9 mouse cellular contexts compared by ENCODE assay signal in genomic region chr7:45127700-45128224, GRCm38 (mm10). TPM values are rescaled to one million over a fixed set of nuclear protein-coding genes. Genes with fewer than 3 reads are reported as not detected.
DNase-seq lines count a peak whose midpoint lies in the region; ATAC-seq and TF ChIP-seq lines count a peak whose summit lies in the region.
"Had no signal": no experiment of that assay in that cellular context is flagged by ENCODE, and none has a peak within 500 bp of the region (broad histone marks: within the 10 kb centered on the region; RNA-seq: fewer than 3 reads in every experiment).

No protein-coding gene starts in this region.

- H3K27me3 ChIP-seq in heart, embryonic 10.5 days (ENCODE audit: insufficient read depth, poor library complexity, severe bottlenecking): peaks cover 6% of the 10 kb centered on the region; the same call in 1 of the 2 replicates
- no peaks in the 10 kb centered on the region for H3K27me3 ChIP-seq in liver, embryonic 11.5 days (replicated peaks; ENCODE audit: control insufficient read depth, insufficient read depth, low read length)

- intact Hi-C loops in heart, postnatal 10 days (cut with DNase I): no loop called here

- no peaks in the 10 kb centered on the region for H3K9me3 ChIP-seq in heart, embryonic 10.5 days
- H3K9me3 ChIP-seq in liver, embryonic 11.5 days (ENCODE audit: control insufficient read depth, low read length): no peaks in the 10 kb centered on the region

- H3K4me1 ChIP-seq in heart, embryonic 10.5 days: peaks cover 44% of the 10 kb centered on the region
- no peaks in the 10 kb centered on the region for H3K4me1 ChIP-seq in embryonic fibroblast, embryonic 13.5 days (ENCODE audit: control insufficient read depth, insufficient read depth, low read length)
- peaks cover 37% of the 10 kb centered on the region for H3K4me1 ChIP-seq in liver, embryonic 11.5 days (replicated peaks; ENCODE audit: control insufficient read depth, insufficient read depth, low read length)

- ATAC-seq in liver, embryonic 11.5 days (replicated peaks; ENCODE audit: low FRiP score): no peak

- H3K4me3 ChIP-seq in heart, embryonic 10.5 days: peak overlapping the region; percentile 97
- peak overlapping the region; percentile 99 for H3K4me3 ChIP-seq in embryonic fibroblast, embryonic 13.5 days (ENCODE audit: insufficient read depth, low read length)
- H3K4me3 ChIP-seq in liver, embryonic 11.5 days (ENCODE audit: low read depth, low read length): peak overlapping the region; percentile 99

- peak; percentile 42; the same call in 1 of the 2 replicates for TF ChIP-seq POLR2A in embryonic fibroblast, embryonic 13.5 days (IDR thresholded peaks at IDR 0.05; ENCODE audit: low read depth, low read length)

- no peak for DNase-seq in heart, embryonic 10.5 days (ENCODE audit: low spot score)
- DNase-seq in heart, postnatal 10 days: no peak
- DNase-seq in 3T3-L1 (ENCODE audit: low read depth, low spot score): peak; percentile 22
- DNase-seq in liver, embryonic 11.5 days (ENCODE audit: low spot score): no peak
- no peak for DNase-seq in right cerebral cortex, postnatal 25 days
- no peak for DNase-seq in layer of hippocampus, adult 8-10 months (ENCODE audit: low spot score in 2 of 2)
- DNase-seq in spleen, postnatal 36 days (ENCODE audit: low spot score in 2 of 2): no peak
- DNase-seq: right cerebral cortex, adult 18-20 months had no signal

- peak overlapping the region; percentile 100 for H3K27ac ChIP-seq in heart, embryonic 10.5 days
- peak overlapping the region; percentile 77 for H3K27ac ChIP-seq in embryonic fibroblast, embryonic 13.5 days (ENCODE audit: insufficient read depth, low read length)
- peak overlapping the region; percentile 100 for H3K27ac ChIP-seq in liver, embryonic 11.5 days (ENCODE audit: low read depth, low read length)

- peak overlapping the region; percentile 97 for H3K4me2 ChIP-seq in liver, embryonic 11.5 days

- 1% methylated on average over 6 of the region's 6 CpGs for WGBS in heart, embryonic 10.5 days
- WGBS in liver, embryonic 11.5 days: 0% methylated on average over 6 of the region's 6 CpGs

- H3K36me3 ChIP-seq in heart, embryonic 10.5 days: peaks cover 36% of the 10 kb centered on the region
- H3K36me3 ChIP-seq in liver, embryonic 11.5 days (ENCODE audit: control insufficient read depth, insufficient read depth, low read length): peaks cover 30% of the 10 kb centered on the region

- no peak for TF ChIP-seq CTCF in embryonic fibroblast, embryonic 13.5 days (IDR thresholded peaks at IDR 0.05; ENCODE audit: borderline replicate concordance, insufficient read depth, low read length)

- peak overlapping the region; percentile 100 for H3K9ac ChIP-seq in liver, embryonic 11.5 days (ENCODE audit: low read depth, low read length)

RNA-seq across cellular contexts. Expression of gene Rpl13a, which starts 0.8 kb away (rescaled TPM):
- polyA plus RNA-seq in heart, embryonic 10.5 days (2016; fragmentation: Nextera tagmentation; extraction: Ambion mirVana): 873 and 1,060 TPM in 2 replicates
- total RNA-seq in heart, postnatal 10 days (2021): 100 to 1,000 TPM; 809 to 865 TPM
- 3,288 and 3,370 TPM in 2 replicates for polyA plus RNA-seq in embryonic fibroblast, embryonic 13.5 days (2011; ENCODE audit: insufficient read length, low read depth, missing spikeins)
- polyA plus RNA-seq in liver, embryonic 11.5 days (2014; fragmentation: Nextera tagmentation; extraction: Ambion mirVana): 1,710 and 1,879 TPM in 2 replicates
- 1,000 to 10,000 TPM in 1 of 4 experiments, 100 to 1,000 TPM in 3; 731 to 1,022 (median 859) TPM for total RNA-seq in layer of hippocampus, adult 8-10 months (2022)

RNA-seq across cellular contexts. Expression of gene Rps11, which starts 3.5 kb away (rescaled TPM):
- 1,266 and 1,534 TPM in 2 replicates for polyA plus RNA-seq in heart, embryonic 10.5 days (2016; fragmentation: Nextera tagmentation; extraction: Ambion mirVana)
- total RNA-seq in heart, postnatal 10 days (2021): 100 to 1,000 TPM; 752 to 773 TPM
- 1,929 and 1,977 TPM in 2 replicates for polyA plus RNA-seq in embryonic fibroblast, embryonic 13.5 days (2011; ENCODE audit: insufficient read length, low read depth, missing spikeins)
- polyA plus RNA-seq in liver, embryonic 11.5 days (2014; fragmentation: Nextera tagmentation; extraction: Ambion mirVana): 2,085 and 2,209 TPM in 2 replicates
- 100 to 1,000 TPM; 439 to 619 (median 513) TPM for total RNA-seq in layer of hippocampus, adult 8-10 months (2022)

RNA-seq across cellular contexts. Expression of gene Gm45713, which starts 8.3 kb away (rescaled TPM):
- polyA plus RNA-seq in heart, embryonic 10.5 days (2016; fragmentation: Nextera tagmentation; extraction: Ambion mirVana): 0.36 and 0.58 TPM in 2 replicates
- not detected for total RNA-seq in heart, postnatal 10 days (2021)
- polyA plus RNA-seq in embryonic fibroblast, embryonic 13.5 days (2011; ENCODE audit: insufficient read length, low read depth, missing spikeins): 1.8 TPM in 2 replicates
- polyA plus RNA-seq in liver, embryonic 11.5 days (2014; fragmentation: Nextera tagmentation; extraction: Ambion mirVana): 0.41 and 1.1 TPM in 2 replicates
- total RNA-seq in layer of hippocampus, adult 8-10 months (2022): not detected

RNA-seq across cellular contexts. Expression of gene Flt3l, which starts 8.5 kb away (rescaled TPM):
- 2.5 and 3.1 TPM in 2 replicates for polyA plus RNA-seq in heart, embryonic 10.5 days (2016; fragmentation: Nextera tagmentation; extraction: Ambion mirVana)
- 1 to 10 TPM; 5.7 to 6.5 TPM for total RNA-seq in heart, postnatal 10 days (2021)
- polyA plus RNA-seq in embryonic fibroblast, embryonic 13.5 days (2011; ENCODE audit: insufficient read length, low read depth, missing spikeins): 9.4 and 17.1 TPM in 2 replicates
- polyA plus RNA-seq in liver, embryonic 11.5 days (2014; fragmentation: Nextera tagmentation; extraction: Ambion mirVana): 9.7 and 10.5 TPM in 2 replicates
- 10 to 100 TPM; 10.0 to 12.0 (median 10.4) TPM for total RNA-seq in layer of hippocampus, adult 8-10 months (2022)

RNA-seq across cellular contexts. Expression of gene Fcgrt, which starts 24.1 kb away (rescaled TPM):
- 7.8 and 10.2 TPM in 2 replicates for polyA plus RNA-seq in heart, embryonic 10.5 days (2016; fragmentation: Nextera tagmentation; extraction: Ambion mirVana)
- total RNA-seq in heart, postnatal 10 days (2021): 10 to 100 TPM; 65.4 to 69.2 TPM
- 41.5 and 64.3 TPM in 2 replicates for polyA plus RNA-seq in embryonic fibroblast, embryonic 13.5 days (2011; ENCODE audit: insufficient read length, low read depth, missing spikeins)
- 33.2 and 33.8 TPM in 2 replicates for polyA plus RNA-seq in liver, embryonic 11.5 days (2014; fragmentation: Nextera tagmentation; extraction: Ambion mirVana)
- 10 to 100 TPM; 16.8 to 23.4 (median 20.1) TPM for total RNA-seq in layer of hippocampus, adult 8-10 months (2022)
